Mouse (Mus musculus) MEL-GATA-1-ER (cell line): Measurements from ENCODE around the gene 4933402J07Rik.

Source experiments
- DNase-seq: peaks from one replicate; pipeline ENCODE4 v3.0.0-alpha.2; 2012; ENCODE audit warnings: low read depth; ENCODE audit errors: extremely low read depth

4933402J07Rik gene

DNA sequence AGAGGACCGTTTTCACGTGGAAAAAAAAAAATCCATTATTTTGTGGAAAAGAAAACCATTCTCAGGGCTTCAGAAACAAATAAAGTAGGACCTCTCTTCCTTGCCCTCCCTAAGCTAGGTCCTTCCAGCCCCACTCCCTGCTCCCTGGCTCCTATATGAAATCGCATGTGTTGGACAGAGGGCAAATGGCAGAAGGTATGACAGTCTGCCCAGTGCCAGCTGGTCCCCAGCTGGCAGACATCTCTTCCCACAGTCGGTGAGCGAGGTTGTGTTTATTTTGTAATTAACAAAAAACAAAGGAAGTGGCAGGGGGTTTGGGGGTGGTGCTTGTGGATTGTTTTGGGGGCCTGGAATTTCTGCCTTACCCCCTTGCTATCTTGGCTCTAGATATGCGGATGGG lies 56.6 kb downstream of the 4933402J07Rik start:
- no peak for DNase-seq

DNA sequence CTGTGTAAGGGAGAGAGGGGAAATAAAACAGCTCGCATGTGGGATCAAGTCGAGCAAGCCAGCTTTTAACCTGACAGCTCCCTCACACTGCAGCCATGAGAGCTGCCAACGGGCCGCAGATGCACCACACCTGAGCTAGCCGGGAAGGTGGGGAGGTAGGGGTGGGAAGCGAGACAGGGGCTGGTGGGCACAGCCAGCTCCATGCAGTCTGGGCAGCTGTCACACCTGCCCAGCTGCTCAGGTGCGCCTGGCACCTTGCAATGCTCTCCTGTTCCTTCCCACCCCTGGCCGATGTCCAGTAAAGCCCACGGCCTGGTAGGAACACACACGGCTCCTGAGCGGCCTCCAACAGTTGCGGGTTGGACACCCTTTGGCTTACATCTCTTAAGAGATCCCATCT lies 57.5 kb downstream of the 4933402J07Rik start:
- no peak for DNase-seq

DNA sequence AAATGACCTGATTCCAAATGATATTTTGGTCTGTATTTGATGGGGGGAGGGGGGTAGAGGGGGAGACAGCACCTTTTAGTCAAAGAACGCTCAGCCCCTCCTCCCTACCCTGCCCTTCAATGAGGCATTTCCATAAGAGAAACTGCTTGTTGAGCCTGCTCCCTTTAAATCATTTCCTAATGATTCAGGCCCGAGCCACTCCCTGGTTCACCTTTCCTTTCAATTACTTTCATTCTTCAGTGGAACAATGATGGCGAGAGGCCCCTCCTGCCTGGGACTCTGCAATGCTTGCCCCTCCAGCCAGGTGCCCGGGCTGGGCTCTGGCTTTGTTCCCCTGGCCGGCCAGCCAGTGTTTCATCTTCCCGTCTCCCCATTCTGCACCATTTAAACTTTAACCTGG lies 66.0 kb downstream of the 4933402J07Rik start:
- no peak for DNase-seq

DNA sequence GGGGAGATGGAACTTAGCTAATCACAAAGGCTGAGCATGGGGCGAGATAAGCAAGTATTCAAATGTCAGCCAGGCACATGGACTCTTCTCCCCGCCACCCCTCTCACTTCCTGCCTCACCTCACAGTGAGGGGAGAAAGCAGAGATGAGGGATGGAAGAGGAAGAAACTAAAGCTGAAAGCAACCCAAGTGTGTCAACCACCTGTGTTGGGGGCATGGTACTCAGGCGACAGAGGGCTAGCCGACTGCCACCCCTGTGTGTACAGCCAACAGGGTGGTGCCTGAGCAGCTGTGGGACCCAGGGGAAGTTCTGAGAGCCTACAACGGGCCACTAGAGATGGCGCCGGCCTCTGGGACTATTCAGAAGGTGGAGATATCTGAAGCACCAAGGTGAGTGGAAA lies 68.1 kb downstream of the 4933402J07Rik start:
- no peak for DNase-seq

DNA sequence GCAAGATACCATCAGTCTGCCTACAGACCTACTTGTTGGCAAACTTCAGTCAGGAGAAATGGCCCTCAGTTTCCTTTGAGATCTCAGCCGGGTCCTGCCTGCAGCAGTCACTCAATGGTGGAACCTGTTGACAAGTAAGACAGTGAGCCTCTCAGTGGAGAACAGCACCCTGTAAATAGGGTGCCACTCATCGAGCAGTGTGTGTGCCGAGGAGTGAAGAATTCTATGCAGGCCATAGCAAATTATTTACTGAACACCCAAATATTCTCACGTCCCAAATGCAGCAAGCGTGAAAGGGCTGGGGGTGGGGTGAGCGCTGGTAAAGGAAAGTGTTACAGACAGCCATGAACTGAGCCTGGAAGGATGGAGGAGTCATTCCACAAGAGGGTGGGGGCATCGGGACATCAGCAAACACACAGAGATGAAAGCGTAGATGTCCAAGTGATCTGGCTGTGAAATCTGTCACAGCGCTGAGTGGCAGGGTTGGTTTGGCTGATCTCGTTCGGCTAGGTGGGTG lies 72.6 kb downstream of the 4933402J07Rik start:
- DNase-seq, result no peak
